Mouse (Mus musculus) limb, embryonic 13.5 days (tissue): ENCODE results near the gene Ccdc187. TPM values are rescaled to one million over a fixed set of nuclear protein-coding genes. Genes with fewer than 3 reads are reported as not detected.

Experiments used
- ATAC-seq: fragments of 200-750 bp; cut with Nextera tagmentation; 2 replicates; pipeline ENCODE4 v1.8.0; 2017; ENCODE audit warnings: low read depth, moderate number of reproducible peaks, moderate TSS enrichment; ENCODE audit not compliant: low FRiP score
- H3K27ac ChIP-seq: fragments of 300-500 bp; sonication (generic); 2 replicates; pipeline ENCODE4 v1.5.1; 2015; ENCODE audit warnings: inconsistent platforms, mild to moderate bottlenecking, moderate library complexity
- H3K27me3 ChIP-seq: fragments of 300-500 bp; sonication (generic); 2 replicates; pipeline ENCODE4 v1.6.1; 2015; ENCODE audit warnings: mild to moderate bottlenecking, inconsistent platforms
- H3K36me3 ChIP-seq: fragments of 300-500 bp; sonication (generic); 2 replicates; pipeline ENCODE4 v1.6.1; 2015; ENCODE audit warnings: inconsistent platforms, mild to moderate bottlenecking, moderate library complexity
- H3K4me1 ChIP-seq: fragments of 300-500 bp; sonication (generic); 2 replicates; pipeline ENCODE4 v1.6.1; 2015; ENCODE audit warnings: inconsistent platforms
- H3K4me2 ChIP-seq: fragments of 300-500 bp; sonication (generic); replicated peaks from 2 replicates; pipeline ENCODE4 v1.6.1; 2015; ENCODE audit warnings: inconsistent platforms, mild to moderate bottlenecking, moderate library complexity
- H3K4me3 ChIP-seq: fragments of 300-500 bp; sonication (generic); 2 replicates; pipeline ENCODE4 v1.5.1; 2015; ENCODE audit warnings: moderate library complexity, mild to moderate bottlenecking, inconsistent platforms
- H3K9ac ChIP-seq: fragments of 300-500 bp; sonication (generic); 2 replicates; pipeline ENCODE4 v1.6.1; 2015; ENCODE audit warnings: mild to moderate bottlenecking, inconsistent platforms
- H3K9me3 ChIP-seq: fragments of 300-500 bp; sonication (generic); 2 replicates; pipeline ENCODE4 v1.6.1; 2016; ENCODE audit warnings: inconsistent platforms
- WGBS: fragments of 180-500 bp; shearing (Covaris S2); methylation state at CpG from one replicate; pipeline ENCODE4 v1.1.7; 2015; 5-methylcytosine and 5-hydroxymethylcytosine counted together
- polyA plus RNA-seq: library from polyadenylated mRNA; unstranded; fragments of >200 nt; fragmentation: Nextera tagmentation; extraction: Ambion mirVana; gene quantifications from 2 replicates; pipeline ENCODE4 v1.2.1, GENCODE M21; 2015

The Ccdc187 gene
- polyA plus RNA-seq, 1 experiment from 2014 or later = 0.04 TPM

- Histone ChIP-seq H3K4me3 (no peak overlapping the region), H3K4me2 (no peak overlapping the region), H3K27me3 (no peaks in the 10 kb centered on the region), H3K9ac (no peak overlapping the region), H3K36me3 (peaks cover 12% of the 10 kb centered on the region), H3K27ac (no peak overlapping the region), H3K9me3 (no peaks in the 10 kb centered on the region), H3K4me1 (no peaks in the 10 kb centered on the region)
- WGBS = 44% methylated on average over 4 of the region's 4 CpGs
- ATAC-seq = no peak
These were observed 64.1 kb downstream of the Ccdc187 start for GRCm38 (mm10) chr2:26230253-26230652.

- no peak overlapping the region for H3K4me2 ChIP-seq
- peaks cover 34% of the 10 kb centered on the region for H3K36me3 ChIP-seq
- H3K9me3 ChIP-seq = no peaks in the 10 kb centered on the region
- 69% methylated on average over 1 of the region's 1 CpGs for WGBS
- H3K27ac ChIP-seq = no peak overlapping the region
- ATAC-seq = peak; percentile 67; the same call in 1 of the 2 replicates
- H3K9ac ChIP-seq = no peak overlapping the region
- H3K4me3 ChIP-seq = no peak overlapping the region
- H3K27me3 ChIP-seq = no peaks in the 10 kb centered on the region
- H3K4me1 ChIP-seq = no peaks in the 10 kb centered on the region
These were observed 66.6 kb downstream of the Ccdc187 start for GRCm38 (mm10) chr2:26227788-26228187.

- Histone ChIP-seq H3K4me1 (no peaks in the 10 kb centered on the region), H3K36me3 (peaks cover 53% of the 10 kb centered on the region), H3K9me3 (no peaks in the 10 kb centered on the region), H3K4me2 (no peak overlapping the region), H3K27ac (no peak overlapping the region), H3K4me3 (no peak overlapping the region), H3K27me3 (no peaks in the 10 kb centered on the region), H3K9ac (no peak overlapping the region)
- 76% methylated on average over 4 of the region's 4 CpGs for WGBS
- ATAC-seq = no peak
These were observed 69.1 kb downstream of the Ccdc187 start for GRCm38 (mm10) chr2:26225242-26225641.

- Histone ChIP-seq H3K9ac (0 out of 2 replicates have a peak overlapping the region, but pooled peaks have one; percentile 35), H3K36me3 (peaks cover 66% of the 10 kb centered on the region), H3K4me2 (no peak overlapping the region), H3K4me1 (no peaks in the 10 kb centered on the region), H3K27me3 (no peaks in the 10 kb centered on the region), H3K9me3 (no peaks in the 10 kb centered on the region), H3K27ac (no peak overlapping the region), H3K4me3 (no peak overlapping the region)
- WGBS = 83% methylated on average over 3 of the region's 3 CpGs
- ATAC-seq = no peak
These were observed 70.4 kb downstream of the Ccdc187 start for GRCm38 (mm10) chr2:26223961-26224360.

GRCm38 (mm10) chr2:26214526-26214925 lies 79.8 kb downstream of the Ccdc187 start:
- Histone ChIP-seq H3K4me1 (no peaks in the 10 kb centered on the region), H3K9ac (no peak overlapping the region), H3K36me3 (peaks cover 75% of the 10 kb centered on the region), H3K4me2 (no peak overlapping the region), H3K27me3 (no peaks in the 10 kb centered on the region), H3K27ac (no peak overlapping the region), H3K9me3 (no peaks in the 10 kb centered on the region), H3K4me3 (no peak overlapping the region)
- no peak for ATAC-seq
- WGBS = 35% methylated on average over 3 of the region's 3 CpGs

- Histone ChIP-seq H3K27ac (no peak overlapping the region), H3K4me1 (0 out of 2 replicates have a peak, but pooled peaks cover 3% of the 10 kb centered on the region), H3K4me2 (no peak overlapping the region), H3K9ac (no peak overlapping the region), H3K4me3 (no peak overlapping the region), H3K9me3 (no peaks in the 10 kb centered on the region), H3K36me3 (peaks cover 45% of the 10 kb centered on the region), H3K27me3 (peaks cover 40% of the 10 kb centered on the region)
- no peak for ATAC-seq
- WGBS = 77% methylated on average over 3 of the region's 3 CpGs
These were observed 84.8 kb downstream of the Ccdc187 start for GRCm38 (mm10) chr2:26209566-26209965.

GRCm38 (mm10) chr2:26208126-26208789 lies 86.1 kb downstream of the Ccdc187 start, which contains the start of gene Lhx3:
Gene Lhx3, minus strand, starts transcription at chr2:26208289.
- WGBS = 4% methylated on average over 19 of the region's 19 CpGs
- peaks cover 54% of the 10 kb centered on the region for H3K27me3 ChIP-seq
- ATAC-seq = peak; percentile 81

GRCm38 (mm10) chr2:26207559-26207958 lies 86.8 kb downstream of the Ccdc187 start:
- peaks cover 30% of the 10 kb centered on the region for H3K36me3 ChIP-seq
- no peak overlapping the region for H3K9ac ChIP-seq
- H3K9me3 ChIP-seq = no peaks in the 10 kb centered on the region
- ATAC-seq = no peak
- H3K4me1 ChIP-seq = peaks cover 4% of the 10 kb centered on the region; the same call in 1 of the 2 replicates
- H3K4me2 ChIP-seq = no peak overlapping the region
- 8% methylated on average over 9 of the region's 9 CpGs for WGBS
- peaks cover 61% of the 10 kb centered on the region for H3K27me3 ChIP-seq
- no peak overlapping the region for H3K27ac ChIP-seq
- H3K4me3 ChIP-seq = no peak overlapping the region

More at GRCm38 (mm10) chr2:26208126-26208789, 86.1 kb downstream of the Ccdc187 start, which contains the start of gene Lhx3:
- 0 out of 2 replicates have a peak, but pooled peaks cover 3% of the 10 kb centered on the region for H3K4me1 ChIP-seq
- peaks cover 32% of the 10 kb centered on the region for H3K36me3 ChIP-seq
- H3K9me3 ChIP-seq = no peaks in the 10 kb centered on the region
- no peak within 1 kb of the TSS for H3K4me3 ChIP-seq
- no peak within 1 kb of the TSS for H3K4me2 ChIP-seq
- no peak within 1 kb of the TSS for H3K9ac ChIP-seq
- H3K27ac ChIP-seq = no peak within 1 kb of the TSS

GRCm38 (mm10) chr2:26205761-26206160 lies 88.6 kb downstream of the Ccdc187 start:
- Histone ChIP-seq H3K4me3 (no peak overlapping the region), H3K4me1 (peaks cover 11% of the 10 kb centered on the region; the same call in 1 of the 2 replicates), H3K27ac (no peak overlapping the region), H3K9me3 (no peaks in the 10 kb centered on the region), H3K9ac (no peak overlapping the region), H3K27me3 (peaks cover 78% of the 10 kb centered on the region), H3K36me3 (peaks cover 12% of the 10 kb centered on the region), H3K4me2 (no peak overlapping the region)
- ATAC-seq = no peak
- 8% methylated on average over 10 of the region's 10 CpGs for WGBS

- H3K36me3 ChIP-seq = peaks cover 6% of the 10 kb centered on the region
- WGBS = 1% methylated on average over 16 of the region's 16 CpGs
- ATAC-seq = no peak
- peaks cover 11% of the 10 kb centered on the region; the same call in 1 of the 2 replicates for H3K4me1 ChIP-seq
- H3K9me3 ChIP-seq = no peaks in the 10 kb centered on the region
- no peak overlapping the region for H3K4me3 ChIP-seq
- peaks cover 85% of the 10 kb centered on the region for H3K27me3 ChIP-seq
- H3K9ac ChIP-seq = no peak overlapping the region
- no peak overlapping the region for H3K27ac ChIP-seq
- H3K4me2 ChIP-seq = no peak overlapping the region
These were observed 89.2 kb downstream of the Ccdc187 start for GRCm38 (mm10) chr2:26205126-26205525.

GRCm38 (mm10) chr2:26202849-26203475 lies 91.4 kb downstream of the Ccdc187 start:
- peaks cover 17% of the 10 kb centered on the region for H3K4me1 ChIP-seq
- peaks cover 100% of the 10 kb centered on the region for H3K27me3 ChIP-seq
- ATAC-seq = no peak
- WGBS = under 1% methylated on average over 36 of the region's 36 CpGs
- no peak overlapping the region for H3K4me2 ChIP-seq
- H3K27ac ChIP-seq = no peak overlapping the region
- H3K9me3 ChIP-seq = no peaks in the 10 kb centered on the region
- no peaks in the 10 kb centered on the region for H3K36me3 ChIP-seq
- H3K4me3 ChIP-seq = no peak overlapping the region
- H3K9ac ChIP-seq = no peak overlapping the region
